Mouse (Mus musculus) small intestine, adult 2 months (tissue): ENCODE measurements around the gene Ascc3.

Source experiments
- CTCF ChIP-seq: fragments of 200-500 bp; IDR thresholded peaks from 2 replicates; pipeline ENCODE4 v1.5.1; 2012; ENCODE audit warnings: low read depth, mild to moderate bottlenecking, control low read depth, inconsistent platforms, low read length, moderate library complexity, mixed read lengths; ENCODE audit not compliant: insufficient replicate concordance, insufficient read length; ENCODE audit errors: extremely low read depth
- POLR2A ChIP-seq: fragments of 200-500 bp; IDR thresholded peaks from 2 replicates; pipeline ENCODE4 v1.6.1; 2012; ENCODE audit warnings: low read depth, mild to moderate bottlenecking, control low read depth, inconsistent platforms, low read length, moderate library complexity

GRCm38 (mm10) chr10:50604919-50605318, 12.4 kb downstream of the Ascc3 start:
- TF ChIP-seq CTCF (no peak), POLR2A (no peak)
